Mouse (Mus musculus) stomach, embryonic 16.5 days (tissue): ENCODE measurements around the gene Lcn2. TPM values are rescaled to one million over a fixed set of nuclear protein-coding genes. Genes with fewer than 3 reads are reported as not detected.

Experiments used
- ATAC-seq: fragments of 200-750 bp; cut with Nextera tagmentation; 2 replicates; pipeline ENCODE4 v1.8.0; 2017; ENCODE audit warnings: moderate number of reproducible peaks, moderate TSS enrichment; ENCODE audit not compliant: insufficient read depth, low FRiP score
- H3K27ac ChIP-seq: fragments of 300-500 bp; sonication (generic); 2 replicates; pipeline ENCODE4 v1.5.1; 2014; ENCODE audit warnings: low read length
- H3K27me3 ChIP-seq: fragments of 300-500 bp; sonication (generic); 2 replicates; pipeline ENCODE4 v1.6.1; 2014; ENCODE audit warnings: low read length, control low read depth, mixed read lengths; ENCODE audit not compliant: control insufficient read depth, insufficient read depth
- H3K36me3 ChIP-seq: fragments of 300-500 bp; sonication (generic); 2 replicates; pipeline ENCODE4 v1.6.1; 2014; ENCODE audit warnings: low read length; ENCODE audit not compliant: control insufficient read depth, insufficient read depth
- H3K4me1 ChIP-seq: fragments of 300-500 bp; sonication (generic); 2 replicates; pipeline ENCODE4 v1.6.1; 2014; ENCODE audit warnings: low read length, control low read depth, mixed read lengths; ENCODE audit not compliant: control insufficient read depth, insufficient read depth
- H3K4me2 ChIP-seq: fragments of 300-500 bp; sonication (generic); 2 replicates; pipeline ENCODE4 v1.6.1; 2014; ENCODE audit warnings: low read depth, low read length, mixed read lengths
- H3K4me3 ChIP-seq: fragments of 300-500 bp; sonication (generic); replicated peaks from 2 replicates; pipeline ENCODE4 v1.5.1; 2014; ENCODE audit warnings: mild to moderate bottlenecking, low read length
- H3K9ac ChIP-seq: fragments of 300-500 bp; sonication (generic); 2 replicates; pipeline ENCODE4 v1.6.1; 2014; ENCODE audit warnings: low read length
- H3K9me3 ChIP-seq: fragments of 300-500 bp; sonication (generic); replicated peaks from 2 replicates; pipeline ENCODE4 v1.6.1; 2016; ENCODE audit warnings: low read length, control low read depth; ENCODE audit not compliant: control insufficient read depth
- WGBS: fragments of 180-500 bp; shearing (Covaris S2); extraction: QIAGEN DNeasy Blood & Tissue Kit; methylation state at CpG from one replicate; pipeline ENCODE4 v1.1.7; 2014; 5-methylcytosine and 5-hydroxymethylcytosine counted together
- polyA plus RNA-seq: library from polyadenylated mRNA; unstranded; fragments of >200 nt; fragmentation: Nextera tagmentation; extraction: Ambion mirVana; gene quantifications from 2 replicates; pipeline ENCODE4 v1.2.1, GENCODE M21; 2015

The Lcn2 gene
- polyA plus RNA-seq, 1 experiment from 2014 or later: 23.6 TPM

GRCm38 (mm10) chr2:32353007-32353542 is 35.0 kb downstream of the Lcn2 start, which contains the start of gene Dnm1:
Gene Dnm1 (minus strand): TSS chr2:32353338.
- WGBS: under 1% methylated on average over 62 of the region's 63 CpGs
- H3K27me3 ChIP-seq: no peaks in the 10 kb centered on the region
- peak within 1 kb of the TSS; percentile 66 for H3K27ac ChIP-seq
- peak within 1 kb of the TSS; percentile 84 for H3K9ac ChIP-seq
- H3K4me3 ChIP-seq: peak within 1 kb of the TSS; percentile 72
- no peaks in the 10 kb centered on the region for H3K36me3 ChIP-seq
- H3K4me1 ChIP-seq: peaks cover 11% of the 10 kb centered on the region
- peak within 1 kb of the TSS; percentile 93 for H3K4me2 ChIP-seq
- peak; percentile 77; the same call in 1 of the 2 replicates for ATAC-seq
- H3K9me3 ChIP-seq: no peaks in the 10 kb centered on the region

GRCm38 (mm10) chr2:32352151-32353006 is 35.7 kb downstream of the Lcn2 start, which contains the start of gene Ciz1:
Gene Ciz1 (plus strand): TSS chr2:32352327.
- no peaks in the 10 kb centered on the region for H3K9me3 ChIP-seq
- peak within 1 kb of the TSS; percentile 84 for H3K9ac ChIP-seq
- no peaks in the 10 kb centered on the region for H3K36me3 ChIP-seq
- peak within 1 kb of the TSS; percentile 93 for H3K4me2 ChIP-seq
- H3K4me3 ChIP-seq: peak within 1 kb of the TSS; percentile 72
- ATAC-seq: peak; percentile 22
- 1% methylated on average over 43 of the region's 52 CpGs for WGBS
- peaks cover 11% of the 10 kb centered on the region for H3K4me1 ChIP-seq
- peak within 1 kb of the TSS; percentile 52; the same call in 1 of the 2 replicates for H3K27ac ChIP-seq
- no peaks in the 10 kb centered on the region for H3K27me3 ChIP-seq

GRCm38 (mm10) chr2:32351471-32351961 is 36.5 kb downstream of the Lcn2 start:
- Histone ChIP-seq H3K9me3 (no peaks in the 10 kb centered on the region), H3K4me3 (peak overlapping the region; percentile 72), H3K27ac (0 out of 2 replicates have a peak overlapping the region, but pooled peaks have one; percentile 10), H3K4me2 (peak overlapping the region; percentile 93), H3K9ac (peak overlapping the region; percentile 84; the same call in 1 of the 2 replicates), H3K27me3 (no peaks in the 10 kb centered on the region), H3K4me1 (peaks cover 11% of the 10 kb centered on the region), H3K36me3 (no peaks in the 10 kb centered on the region)
- ATAC-seq: no peak
- 54% methylated on average over 9 of the region's 9 CpGs for WGBS

GRCm38 (mm10) chr2:32350471-32351051 is 37.5 kb downstream of the Lcn2 start:
- H3K9me3 ChIP-seq: no peaks in the 10 kb centered on the region
- no peak overlapping the region for H3K9ac ChIP-seq
- no peak for ATAC-seq
- H3K4me1 ChIP-seq: peaks cover 11% of the 10 kb centered on the region
- WGBS: 49% methylated on average over 13 of the region's 13 CpGs
- no peaks in the 10 kb centered on the region for H3K27me3 ChIP-seq
- no peaks in the 10 kb centered on the region for H3K36me3 ChIP-seq
- H3K4me2 ChIP-seq: no peak overlapping the region
- H3K27ac ChIP-seq: no peak overlapping the region
- no peak overlapping the region for H3K4me3 ChIP-seq

GRCm38 (mm10) chr2:32349625-32350255 is 38.3 kb downstream of the Lcn2 start:
- no peak overlapping the region for H3K9ac ChIP-seq
- H3K36me3 ChIP-seq: no peaks in the 10 kb centered on the region
- no peak overlapping the region for H3K27ac ChIP-seq
- no peak overlapping the region for H3K4me3 ChIP-seq
- no peaks in the 10 kb centered on the region for H3K9me3 ChIP-seq
- no peak for ATAC-seq
- H3K4me2 ChIP-seq: no peak overlapping the region
- no peaks in the 10 kb centered on the region for H3K27me3 ChIP-seq
- peaks cover 11% of the 10 kb centered on the region for H3K4me1 ChIP-seq
- WGBS: 54% methylated on average over 8 of the region's 8 CpGs

GRCm38 (mm10) chr2:32348311-32348710 is 39.7 kb downstream of the Lcn2 start:
- no peak overlapping the region for H3K4me2 ChIP-seq
- H3K4me3 ChIP-seq: no peak overlapping the region
- no peaks in the 10 kb centered on the region for H3K9me3 ChIP-seq
- H3K27ac ChIP-seq: no peak overlapping the region
- H3K36me3 ChIP-seq: no peaks in the 10 kb centered on the region
- 73% methylated on average over 11 of the region's 11 CpGs for WGBS
- peaks cover 11% of the 10 kb centered on the region for H3K4me1 ChIP-seq
- no peaks in the 10 kb centered on the region for H3K27me3 ChIP-seq
- H3K9ac ChIP-seq: no peak overlapping the region
- ATAC-seq: no peak

- ATAC-seq: no peak
- 71% methylated on average over 6 of the region's 6 CpGs for WGBS
Measured at GRCm38 (mm10) chr2:32347019-32347418, 41.0 kb downstream of the Lcn2 start.

GRCm38 (mm10) chr2:32344598-32345321 is 43.3 kb downstream of the Lcn2 start:
- H3K4me2 ChIP-seq: no peak overlapping the region
- no peak overlapping the region for H3K27ac ChIP-seq
- no peak overlapping the region for H3K9ac ChIP-seq
- H3K36me3 ChIP-seq: no peaks in the 10 kb centered on the region
- no peak for ATAC-seq
- peaks cover 7% of the 10 kb centered on the region; the same call in 1 of the 2 replicates for H3K4me1 ChIP-seq
- H3K9me3 ChIP-seq: no peaks in the 10 kb centered on the region
- H3K27me3 ChIP-seq: no peaks in the 10 kb centered on the region
- 70% methylated on average over 14 of the region's 14 CpGs for WGBS
- H3K4me3 ChIP-seq: no peak overlapping the region

More at GRCm38 (mm10) chr2:32347019-32347418, 41.0 kb downstream of the Lcn2 start:
- no peak overlapping the region for H3K4me2 ChIP-seq
- no peaks in the 10 kb centered on the region for H3K36me3 ChIP-seq
- H3K27me3 ChIP-seq: no peaks in the 10 kb centered on the region
- H3K4me3 ChIP-seq: no peak overlapping the region
- H3K4me1 ChIP-seq: peaks cover 17% of the 10 kb centered on the region
- H3K9me3 ChIP-seq: no peaks in the 10 kb centered on the region
- H3K27ac ChIP-seq: no peak overlapping the region
- H3K9ac ChIP-seq: no peak overlapping the region
